Mouse (Mus musculus): ENCODE data around the gene Tom1l1. TPM values are rescaled to one million over a fixed set of nuclear protein-coding genes. Genes with fewer than 3 reads are reported as not detected.
A peak's percentile ranks its signal among the peaks of the same experiment; 100 is the strongest.

Tom1l1 gene
- polyA plus RNA-seq, 1 experiment from 2014 or later: 12.7 TPM

DNA sequence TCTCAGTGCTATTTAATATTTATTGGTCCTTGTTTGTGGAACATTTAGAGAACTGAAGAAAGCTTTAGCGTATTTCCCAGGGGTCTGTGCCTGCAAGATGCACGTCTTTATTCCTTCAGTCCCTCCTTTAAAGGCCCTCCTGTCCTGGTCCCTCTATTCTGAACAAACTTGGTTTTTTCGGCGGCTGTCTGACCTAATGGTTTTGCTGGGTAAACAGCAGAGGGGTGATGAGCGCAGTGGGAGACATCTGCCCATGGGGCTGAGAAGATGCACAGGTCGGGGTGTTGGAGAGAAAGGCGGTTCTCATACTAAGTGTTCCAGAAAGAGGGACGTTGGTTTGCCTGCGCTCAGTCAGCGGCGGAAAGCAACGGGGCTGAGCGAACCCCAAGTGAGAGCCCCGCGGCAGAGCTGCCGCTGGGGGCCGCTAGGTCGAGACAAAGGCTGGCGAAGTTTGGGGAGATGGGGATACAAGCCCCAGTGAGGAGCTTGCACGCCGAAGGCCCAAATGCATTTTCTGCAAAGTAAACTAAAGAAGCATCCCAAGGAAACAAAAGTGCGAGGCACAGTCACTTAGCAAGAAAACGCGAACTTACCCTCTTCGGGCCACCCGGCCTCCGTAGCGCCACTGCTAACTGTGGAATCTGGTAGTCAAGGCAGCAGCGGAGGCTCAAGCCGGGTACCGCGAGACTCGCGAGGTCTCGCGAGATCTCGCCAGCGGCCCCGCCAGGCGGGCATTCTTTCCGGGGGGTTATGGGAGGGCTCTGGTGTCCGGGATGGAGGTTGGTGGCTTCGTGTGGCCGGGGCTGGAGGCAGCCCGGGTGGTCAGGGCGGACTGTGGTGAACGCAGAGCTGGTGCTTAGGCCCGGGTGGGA is 50.5 kb downstream of the Tom1l1 start, which contains the start of the genes Stxbp4 and Cox11:
Gene Stxbp4 (minus strand): TSS at position 645 of the 872 bp plus-strand sequence.
Gene Cox11 (plus strand): TSS at position 734 of the 872 bp plus-strand sequence.
- peak; percentile 97 for ATAC-seq
- Histone ChIP-seq H3K27ac (peak within 1 kb of the TSS; percentile 93), H3K27me3 (no peaks in the 10 kb centered on the region), H3K36me3 (ENCODE audit: poor library complexity, severe bottlenecking) (peaks cover 19% of the 10 kb centered on the region), H3K4me1 (peaks cover 28% of the 10 kb centered on the region), H3K4me2 (peak within 1 kb of the TSS; percentile 70), H3K4me3 (peak within 1 kb of the TSS; percentile 97), H3K9ac (peak within 1 kb of the TSS; percentile 98), H3K9me3 (replicated peaks) (no peaks in the 10 kb centered on the region)
- WGBS: under 1% methylated on average over 48 of the region's 48 CpGs

DNA sequence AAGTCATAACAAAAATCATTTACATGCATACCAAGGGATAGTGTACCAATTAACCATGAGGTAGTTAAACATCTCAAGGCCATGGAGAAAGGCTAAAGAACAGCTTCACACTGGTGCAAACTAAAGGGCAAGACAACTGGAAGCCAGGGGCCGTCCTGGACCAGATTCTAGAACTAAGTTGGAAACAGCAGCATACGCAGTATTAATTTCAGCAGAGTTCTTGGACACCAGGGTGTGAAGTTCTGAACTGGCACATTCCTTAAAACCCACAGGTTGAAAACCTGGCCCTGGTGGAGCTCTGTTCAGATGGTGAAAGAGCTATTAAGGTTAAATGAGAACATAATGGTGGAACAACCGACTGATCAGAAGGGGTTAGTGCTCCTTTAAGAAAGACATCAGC is 53.5 kb downstream of the Tom1l1 start:
- Histone ChIP-seq H3K27me3 (no peaks in the 10 kb centered on the region), H3K36me3 (ENCODE audit: poor library complexity, severe bottlenecking) (0 out of 2 replicates have a peak, but pooled peaks cover 4% of the 10 kb centered on the region), H3K9me3 (replicated peaks) (no peaks in the 10 kb centered on the region), H3K4me2 (no peak overlapping the region), H3K27ac (no peak overlapping the region), H3K4me1 (peaks cover 21% of the 10 kb centered on the region), H3K9ac (no peak overlapping the region), H3K4me3 (no peak overlapping the region)
- WGBS: 91% methylated on average over 3 of the region's 3 CpGs
- no peak for ATAC-seq

DNA sequence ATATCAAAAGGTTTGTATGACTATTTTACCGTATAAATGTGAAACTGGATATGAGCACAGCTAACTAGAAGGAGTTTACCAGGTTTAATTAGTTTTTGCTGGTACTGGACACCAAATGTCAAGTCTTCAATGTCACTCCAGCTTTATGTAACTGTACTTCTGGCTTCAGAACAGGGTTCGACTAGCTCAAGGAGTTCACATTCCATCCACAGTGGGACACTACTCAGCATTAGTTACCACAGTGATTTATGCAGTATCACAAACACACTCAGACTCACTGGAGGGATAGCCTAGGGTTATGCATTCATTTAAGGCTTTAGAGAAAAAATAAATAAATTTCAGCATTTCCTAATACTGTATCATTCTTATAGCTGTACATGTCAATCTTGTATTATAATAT is 55.7 kb downstream of the Tom1l1 start:
- 89% methylated on average over 2 of the region's 2 CpGs for WGBS
- Histone ChIP-seq H3K9me3 (replicated peaks) (no peaks in the 10 kb centered on the region), H3K4me3 (no peak overlapping the region), H3K4me1 (peaks cover 14% of the 10 kb centered on the region), H3K36me3 (ENCODE audit: poor library complexity, severe bottlenecking) (0 out of 2 replicates have a peak, but pooled peaks cover 4% of the 10 kb centered on the region), H3K27me3 (no peaks in the 10 kb centered on the region), H3K9ac (no peak overlapping the region), H3K4me2 (no peak overlapping the region), H3K27ac (no peak overlapping the region)
- ATAC-seq: no peak

DNA sequence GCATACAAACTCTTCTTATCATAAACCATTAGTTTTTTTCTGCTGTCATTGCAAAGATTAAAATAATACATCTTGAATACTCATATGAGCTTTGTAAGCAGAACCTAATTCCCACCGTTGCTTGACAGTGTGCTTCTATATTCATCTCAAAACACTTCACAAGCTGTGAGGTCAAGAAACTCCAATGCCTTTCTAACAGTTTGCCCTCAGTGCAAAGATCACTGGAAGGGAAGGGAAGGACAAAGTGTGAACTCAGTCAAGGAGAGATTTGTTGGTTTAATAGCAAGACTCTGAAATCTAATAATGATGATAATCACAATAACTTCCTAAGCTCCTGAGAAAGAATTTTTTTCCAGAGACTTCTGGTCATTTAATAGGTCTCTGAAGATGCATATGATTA is 60.4 kb downstream of the Tom1l1 start:
- H3K27ac ChIP-seq: no peak overlapping the region
- WGBS: 86% methylated on average over 1 of the region's 1 CpGs
- H3K9me3 ChIP-seq (replicated peaks): no peaks in the 10 kb centered on the region
- H3K4me1 ChIP-seq: no peaks in the 10 kb centered on the region
- H3K4me3 ChIP-seq: no peak overlapping the region
- H3K9ac ChIP-seq: no peak overlapping the region
- H3K4me2 ChIP-seq: no peak overlapping the region
- H3K27me3 ChIP-seq: no peaks in the 10 kb centered on the region
- ATAC-seq: no peak
- 0 out of 2 replicates have a peak, but pooled peaks cover 4% of the 10 kb centered on the region for H3K36me3 ChIP-seq (ENCODE audit: poor library complexity, severe bottlenecking)

DNA sequence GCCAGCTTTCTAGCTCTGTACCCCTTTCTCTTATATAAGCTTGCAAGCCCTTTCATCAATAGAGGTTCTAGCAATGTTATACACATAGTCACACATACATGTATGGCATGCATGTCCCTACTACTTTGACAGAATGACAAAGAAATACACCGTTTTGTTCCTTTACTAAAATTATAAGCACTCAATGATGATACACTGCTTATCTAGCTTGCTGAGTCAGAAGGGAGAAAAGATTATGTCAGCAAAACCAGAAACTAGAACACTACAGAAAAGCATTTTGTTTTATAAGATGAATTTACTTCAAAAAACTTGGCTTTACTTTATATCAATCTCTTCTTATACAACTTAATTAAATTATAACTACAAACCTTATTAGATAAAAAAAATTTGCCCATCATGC is 63.0 kb downstream of the Tom1l1 start:
- H3K9me3 ChIP-seq (replicated peaks): no peaks in the 10 kb centered on the region
- no peak overlapping the region for H3K4me2 ChIP-seq
- WGBS: 89% methylated on average over 1 of the region's 1 CpGs
- H3K27ac ChIP-seq: no peak overlapping the region
- no peak overlapping the region for H3K9ac ChIP-seq
- no peaks in the 10 kb centered on the region for H3K4me1 ChIP-seq
- no peaks in the 10 kb centered on the region for H3K27me3 ChIP-seq
- no peak overlapping the region for H3K4me3 ChIP-seq
- no peak for ATAC-seq
- peaks cover 5% of the 10 kb centered on the region; the same call in 1 of the 2 replicates for H3K36me3 ChIP-seq (ENCODE audit: poor library complexity, severe bottlenecking)

DNA sequence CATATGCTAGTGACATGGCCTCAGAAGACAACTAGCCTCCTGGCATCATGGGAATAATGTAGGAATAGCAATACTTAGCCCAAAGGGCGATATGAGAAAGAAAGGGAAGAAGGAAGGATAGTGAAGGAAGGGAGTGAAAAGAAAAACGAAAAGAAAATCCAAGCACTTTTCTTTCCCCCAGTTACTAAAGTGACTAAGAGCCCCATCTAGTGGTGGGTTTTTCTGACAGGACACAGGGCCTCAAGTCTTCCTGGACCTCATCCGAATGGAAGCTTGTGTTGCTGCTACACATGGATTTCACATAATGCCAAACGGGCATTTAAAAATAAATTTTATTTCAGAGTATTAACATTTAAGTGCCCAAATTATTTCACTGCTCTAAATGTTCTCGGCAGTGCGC is 64.7 kb downstream of the Tom1l1 start:
- no peak for ATAC-seq
- no peak overlapping the region for H3K27ac ChIP-seq
- no peak overlapping the region for H3K9ac ChIP-seq
- H3K36me3 ChIP-seq (ENCODE audit: poor library complexity, severe bottlenecking): peaks cover 6% of the 10 kb centered on the region; the same call in 1 of the 2 replicates
- H3K4me3 ChIP-seq: no peak overlapping the region
- H3K9me3 ChIP-seq (replicated peaks): no peaks in the 10 kb centered on the region
- WGBS: 59% methylated on average over 6 of the region's 6 CpGs
- no peaks in the 10 kb centered on the region for H3K4me1 ChIP-seq
- H3K4me2 ChIP-seq: no peak overlapping the region
- no peaks in the 10 kb centered on the region for H3K27me3 ChIP-seq

DNA sequence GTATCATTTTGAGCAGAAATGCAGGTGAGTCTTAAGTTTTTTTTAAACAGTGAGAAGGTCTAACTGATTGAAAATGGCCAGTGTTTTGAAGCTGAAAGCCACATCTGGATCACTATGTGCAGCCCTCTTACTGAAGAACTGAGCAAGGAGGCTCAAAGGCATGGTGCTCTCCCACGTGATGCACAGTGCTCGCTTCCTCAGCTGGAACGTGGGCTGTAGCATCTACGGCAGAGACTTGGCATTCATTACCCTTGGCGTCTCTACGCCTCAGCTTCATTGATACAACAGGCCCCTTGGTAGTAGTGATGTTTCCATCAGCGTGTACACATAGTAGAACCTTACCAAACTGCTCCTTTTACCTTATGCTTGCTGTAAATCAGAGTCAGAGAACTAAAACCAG is 65.7 kb downstream of the Tom1l1 start:
- H3K4me2 ChIP-seq: no peak overlapping the region
- ATAC-seq: no peak
- H3K36me3 ChIP-seq (ENCODE audit: poor library complexity, severe bottlenecking): peaks cover 12% of the 10 kb centered on the region; the same call in 1 of the 2 replicates
- no peaks in the 10 kb centered on the region for H3K9me3 ChIP-seq (replicated peaks)
- H3K27ac ChIP-seq: no peak overlapping the region
- H3K9ac ChIP-seq: no peak overlapping the region
- 93% methylated on average over 7 of the region's 7 CpGs for WGBS
- H3K27me3 ChIP-seq: no peaks in the 10 kb centered on the region
- H3K4me1 ChIP-seq: no peaks in the 10 kb centered on the region
- no peak overlapping the region for H3K4me3 ChIP-seq

DNA sequence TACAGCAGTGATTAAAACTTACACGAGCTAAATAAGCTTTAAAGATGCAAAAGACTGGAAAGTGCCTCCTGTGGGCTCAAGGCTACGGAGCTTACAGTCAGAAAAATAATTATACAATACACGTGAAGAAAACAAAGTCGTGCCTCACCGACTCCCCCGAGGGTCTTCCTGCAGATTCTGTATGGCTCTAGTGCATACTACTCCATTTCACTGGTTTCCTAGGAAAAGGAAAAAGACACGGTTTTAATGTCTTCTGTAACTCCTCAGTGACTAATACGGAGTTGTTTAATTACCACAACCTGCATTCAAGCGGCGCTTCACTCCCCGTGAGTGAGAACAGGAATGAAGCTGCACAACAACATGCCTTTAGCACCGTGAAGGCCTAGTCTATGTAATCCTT is 66.1 kb downstream of the Tom1l1 start:
- WGBS: 89% methylated on average over 12 of the region's 12 CpGs

DNA sequence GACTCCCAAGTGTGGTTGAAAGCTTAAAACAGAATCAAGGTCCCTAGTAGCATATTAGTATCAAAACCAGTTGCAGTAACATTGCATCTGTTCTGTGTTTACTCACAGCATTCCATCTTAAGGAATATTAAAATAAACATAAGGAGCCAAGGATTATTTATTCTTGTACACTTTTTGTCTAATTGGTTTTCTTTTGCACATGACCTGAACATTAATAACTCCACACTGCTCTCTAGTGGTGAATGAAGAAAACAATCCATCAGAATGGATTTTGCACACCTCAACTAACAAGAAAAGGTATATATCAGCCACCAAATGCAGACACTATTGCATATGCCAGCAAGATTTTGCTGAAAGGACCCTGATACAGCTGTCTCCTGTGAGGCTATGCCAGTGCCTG is 71.7 kb downstream of the Tom1l1 start:
- Histone ChIP-seq H3K4me2 (no peak overlapping the region), H3K4me1 (no peaks in the 10 kb centered on the region), H3K9me3 (replicated peaks) (no peaks in the 10 kb centered on the region), H3K4me3 (no peak overlapping the region), H3K36me3 (ENCODE audit: poor library complexity, severe bottlenecking) (peaks cover 29% of the 10 kb centered on the region), H3K9ac (no peak overlapping the region), H3K27me3 (no peaks in the 10 kb centered on the region), H3K27ac (no peak overlapping the region)
- ATAC-seq: no peak

More for the DNA sequence above, 66.1 kb downstream of the Tom1l1 start:
- no peaks in the 10 kb centered on the region for H3K4me1 ChIP-seq
- ATAC-seq: no peak
- H3K4me3 ChIP-seq: no peak overlapping the region
- H3K36me3 ChIP-seq (ENCODE audit: poor library complexity, severe bottlenecking): peaks cover 12% of the 10 kb centered on the region; the same call in 1 of the 2 replicates
- no peak overlapping the region for H3K9ac ChIP-seq
- no peak overlapping the region for H3K4me2 ChIP-seq
- no peaks in the 10 kb centered on the region for H3K9me3 ChIP-seq (replicated peaks)
- H3K27me3 ChIP-seq: no peaks in the 10 kb centered on the region
- no peak overlapping the region for H3K27ac ChIP-seq

DNA sequence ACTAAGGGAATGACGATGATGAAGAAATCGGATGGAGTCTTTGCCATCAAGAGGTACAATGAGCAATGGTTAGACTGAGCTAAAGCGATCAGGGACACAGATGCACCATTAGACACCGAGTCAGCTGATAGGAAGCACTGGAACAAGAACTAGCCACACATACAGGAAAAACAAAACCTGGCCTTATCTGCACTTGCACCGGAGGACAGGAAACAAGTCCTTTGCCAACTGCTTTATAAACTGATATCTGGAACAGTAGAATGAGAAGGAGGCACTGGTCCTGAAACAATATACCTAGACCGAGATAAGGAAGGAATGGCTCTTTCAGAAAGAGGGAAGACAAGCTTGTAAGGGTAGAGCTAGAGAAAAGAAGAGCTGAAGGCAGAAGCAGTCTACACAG is 73.4 kb downstream of the Tom1l1 start:
- WGBS: 96% methylated on average over 6 of the region's 6 CpGs
- H3K4me3 ChIP-seq: no peak overlapping the region
- no peaks in the 10 kb centered on the region for H3K9me3 ChIP-seq (replicated peaks)
- peaks cover 25% of the 10 kb centered on the region for H3K36me3 ChIP-seq (ENCODE audit: poor library complexity, severe bottlenecking)
- ATAC-seq: no peak
- H3K27me3 ChIP-seq: no peaks in the 10 kb centered on the region
- H3K4me1 ChIP-seq: no peaks in the 10 kb centered on the region
- no peak overlapping the region for H3K4me2 ChIP-seq
- H3K27ac ChIP-seq: no peak overlapping the region
- H3K9ac ChIP-seq: no peak overlapping the region

DNA sequence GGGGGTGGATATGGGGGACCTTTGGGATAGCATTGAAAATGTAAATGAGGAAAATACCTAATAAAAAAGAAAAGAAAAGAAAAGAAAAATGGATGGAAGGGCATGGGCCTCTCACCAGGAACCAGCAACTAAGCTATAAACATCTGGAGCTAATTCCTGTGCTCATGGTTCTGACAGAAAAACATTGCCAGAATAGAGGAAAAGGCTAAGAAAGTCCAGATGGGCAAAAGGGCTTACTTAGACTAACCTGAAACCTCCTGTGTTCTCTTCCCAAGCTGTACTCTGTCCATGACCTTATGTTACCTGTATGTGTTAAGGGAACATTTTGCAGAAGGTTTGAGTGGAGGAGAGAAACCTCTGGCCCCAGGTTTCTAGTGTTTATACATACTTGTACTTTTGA is 76.0 kb downstream of the Tom1l1 start:
- no peak overlapping the region for H3K9ac ChIP-seq
- H3K27me3 ChIP-seq: no peaks in the 10 kb centered on the region
- no peak for ATAC-seq
- no peak overlapping the region for H3K4me2 ChIP-seq
- H3K27ac ChIP-seq: no peak overlapping the region
- H3K36me3 ChIP-seq (ENCODE audit: poor library complexity, severe bottlenecking): peaks cover 26% of the 10 kb centered on the region
- no peaks in the 10 kb centered on the region for H3K4me1 ChIP-seq
- H3K4me3 ChIP-seq: no peak overlapping the region
- H3K9me3 ChIP-seq (replicated peaks): no peaks in the 10 kb centered on the region

DNA sequence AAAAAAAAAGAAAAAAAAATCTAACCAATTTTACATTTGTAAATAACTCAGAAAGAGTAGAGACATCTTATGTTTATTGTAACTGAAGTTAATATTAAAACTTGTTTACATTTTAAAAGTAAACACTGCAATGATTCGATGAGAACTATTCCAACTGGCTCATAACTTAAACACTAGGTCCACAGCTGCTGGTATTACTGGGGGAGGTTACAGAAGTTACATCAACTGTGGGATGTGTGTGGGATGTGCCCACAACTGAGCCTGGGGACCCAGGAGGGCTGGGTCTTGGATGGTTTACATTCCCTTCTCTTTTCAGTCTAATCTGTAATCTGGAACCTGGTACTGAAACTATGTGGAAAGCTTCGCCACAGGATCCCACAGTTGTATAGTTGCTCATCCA is 85.1 kb downstream of the Tom1l1 start:
- Histone ChIP-seq H3K4me2 (no peak overlapping the region), H3K27ac (no peak overlapping the region), H3K4me3 (no peak overlapping the region), H3K27me3 (no peaks in the 10 kb centered on the region), H3K4me1 (no peaks in the 10 kb centered on the region), H3K9ac (no peak overlapping the region), H3K9me3 (replicated peaks) (no peaks in the 10 kb centered on the region), H3K36me3 (ENCODE audit: poor library complexity, severe bottlenecking) (peaks cover 50% of the 10 kb centered on the region)
- WGBS: 99% methylated on average over 2 of the region's 2 CpGs
- no peak for ATAC-seq

All from forebrain, embryonic 13.5 days (tissue).